24 mouse cellular contexts compared by ENCODE assay signal in genomic region chr6:86079323-86079722, GRCm38 (mm10). TPM values are rescaled to one million over a fixed set of nuclear protein-coding genes. Genes with fewer than 3 reads are reported as not detected.
DNase-seq lines count a peak whose midpoint lies in the region; ATAC-seq and TF ChIP-seq lines count a peak whose summit lies in the region.
"Had no signal": no experiment of that assay in that cellular context is flagged by ENCODE, and none has a peak within 500 bp of the region (broad histone marks: within the 10 kb centered on the region; RNA-seq: fewer than 3 reads in every experiment).

No protein-coding gene starts in this region.

- 0 out of 2 replicates have a peak overlapping the region, but pooled peaks have one; percentile 17 for H3K4me3 ChIP-seq in heart, embryonic 12.5 days
- H3K4me3 ChIP-seq in bone marrow, adult 2 months (replicated peaks; ENCODE audit: control insufficient read depth, low read depth, low read length) = peak overlapping the region; percentile 73
- peak overlapping the region; percentile 76 for H3K4me3 ChIP-seq in liver, embryonic 16.5 days (ENCODE audit: low read depth, low read length)
- H3K4me3 ChIP-seq in midbrain, embryonic 10.5 days = no peak overlapping the region
- no peak overlapping the region for H3K4me3 ChIP-seq in forebrain, embryonic 11.5 days (ENCODE audit: low read depth, low read length)
- H3K4me3 ChIP-seq: forebrain, embryonic 13.5 days; hindbrain, embryonic 15.5 days; megakaryocyte, embryonic 14.5 days; midbrain, embryonic 15.5 days; neural tube, embryonic 12.5 days had no signal

- TF ChIP-seq POLR2A in bone marrow, adult 2 months (IDR thresholded peaks at IDR 0.05; ENCODE audit: borderline replicate concordance, control insufficient read depth, low read depth, low read length) = no peak

- ATAC-seq in heart, embryonic 12.5 days (ENCODE audit: insufficient number of reproducible peaks, low FRiP score) = peak; percentile 65
- peak; percentile 60 for ATAC-seq in liver, embryonic 16.5 days (ENCODE audit: low read depth)
- no peak for ATAC-seq in forebrain, embryonic 11.5 days (replicated peaks; ENCODE audit: low FRiP score)
- ATAC-seq: activated CD4-positive, CD25-positive, alpha-beta regulatory T cell, adult 4 months; forebrain, embryonic 13.5 days had no signal

- no peaks in the 10 kb centered on the region for H3K4me1 ChIP-seq in heart, embryonic 12.5 days (replicated peaks)
- peaks cover 4% of the 10 kb centered on the region; the same call in 1 of the 2 replicates for H3K4me1 ChIP-seq in bone marrow, adult 2 months (ENCODE audit: control insufficient read depth, insufficient read depth, low read length)
- H3K4me1 ChIP-seq in liver, embryonic 16.5 days (ENCODE audit: control insufficient read depth, low read depth, low read length) = peaks cover 53% of the 10 kb centered on the region
- H3K4me1 ChIP-seq in midbrain, embryonic 10.5 days = peaks cover 36% of the 10 kb centered on the region; the same call in 1 of the 2 replicates
- H3K4me1 ChIP-seq in forebrain, embryonic 11.5 days (replicated peaks; ENCODE audit: control insufficient read depth, insufficient read depth, low read length) = no peaks in the 10 kb centered on the region

- no peaks in the 10 kb centered on the region for H3K36me3 ChIP-seq in heart, embryonic 12.5 days
- H3K36me3 ChIP-seq in liver, embryonic 16.5 days (ENCODE audit: control insufficient read depth, insufficient read depth) = peaks cover 20% of the 10 kb centered on the region
- peaks cover 14% of the 10 kb centered on the region; the same call in 1 of the 2 replicates for H3K36me3 ChIP-seq in midbrain, embryonic 10.5 days
- H3K36me3 ChIP-seq in forebrain, embryonic 11.5 days (ENCODE audit: control insufficient read depth, insufficient read depth, low read length) = no peaks in the 10 kb centered on the region
- H3K36me3 ChIP-seq: embryonic facial prominence, embryonic 10.5 days had no signal

- H3K4me2 ChIP-seq in heart, embryonic 12.5 days = peak overlapping the region; percentile 29; the same call in 1 of the 2 replicates
- H3K4me2 ChIP-seq in liver, embryonic 16.5 days (ENCODE audit: low read depth, low read length) = peak overlapping the region; percentile 76
- H3K4me2 ChIP-seq in forebrain, embryonic 11.5 days (ENCODE audit: low read depth, low read length, severe bottlenecking) = no peak overlapping the region
- H3K4me2 ChIP-seq: forebrain, embryonic 13.5 days; hindbrain, embryonic 15.5 days; midbrain, embryonic 15.5 days; neural tube, embryonic 12.5 days had no signal

- no peaks in the 10 kb centered on the region for H3K27me3 ChIP-seq in heart, embryonic 12.5 days (replicated peaks)
- H3K27me3 ChIP-seq in liver, embryonic 16.5 days (ENCODE audit: control insufficient read depth, insufficient read depth, low read depth, low read length) = no peaks in the 10 kb centered on the region
- H3K27me3 ChIP-seq in midbrain, embryonic 10.5 days (ENCODE audit: low read depth, poor library complexity, severe bottlenecking) = no peaks in the 10 kb centered on the region
- H3K27me3 ChIP-seq in forebrain, embryonic 11.5 days (ENCODE audit: control insufficient read depth, insufficient read depth, low read length) = no peaks in the 10 kb centered on the region
- H3K27me3 ChIP-seq: forebrain, embryonic 13.5 days; hindbrain, embryonic 15.5 days; midbrain, embryonic 15.5 days; neural tube, embryonic 12.5 days had no signal

- H3K9ac ChIP-seq in heart, embryonic 12.5 days = no peak overlapping the region
- peak overlapping the region; percentile 89 for H3K9ac ChIP-seq in liver, embryonic 16.5 days (ENCODE audit: low read depth, low read length)
- no peak overlapping the region for H3K9ac ChIP-seq in forebrain, embryonic 11.5 days (ENCODE audit: low read length)
- H3K9ac ChIP-seq: forebrain, embryonic 13.5 days; hindbrain, embryonic 15.5 days; midbrain, embryonic 15.5 days; neural tube, embryonic 12.5 days had no signal

- H3K9me3 ChIP-seq in heart, embryonic 12.5 days (replicated peaks) = no peaks in the 10 kb centered on the region
- H3K9me3 ChIP-seq in liver, embryonic 16.5 days (replicated peaks; ENCODE audit: control insufficient read depth, low read length) = no peaks in the 10 kb centered on the region
- H3K9me3 ChIP-seq in midbrain, embryonic 10.5 days (replicated peaks) = no peaks in the 10 kb centered on the region
- H3K9me3 ChIP-seq in forebrain, embryonic 11.5 days (ENCODE audit: control insufficient read depth, low read length) = no peaks in the 10 kb centered on the region
- H3K9me3 ChIP-seq: embryonic facial prominence, embryonic 10.5 days; forebrain, embryonic 13.5 days; hindbrain, embryonic 15.5 days; megakaryocyte, embryonic 14.5 days; midbrain, embryonic 15.5 days; neural tube, embryonic 12.5 days had no signal

- no peak overlapping the region for H3K27ac ChIP-seq in heart, embryonic 12.5 days (ENCODE audit: poor library complexity, severe bottlenecking)
- H3K27ac ChIP-seq in bone marrow, adult 2 months (ENCODE audit: control insufficient read depth, insufficient read depth, low read depth, low read length, poor library complexity) = no peak overlapping the region
- peak overlapping the region; percentile 95 for H3K27ac ChIP-seq in liver, embryonic 16.5 days (ENCODE audit: low read length)
- no peak overlapping the region; the same call in 1 of the 2 replicates for H3K27ac ChIP-seq in midbrain, embryonic 10.5 days (replicated peaks)
- no peak overlapping the region for H3K27ac ChIP-seq in forebrain, embryonic 11.5 days (ENCODE audit: low read depth, low read length)
- H3K27ac ChIP-seq: forebrain, embryonic 13.5 days; hindbrain, embryonic 15.5 days; kidney, postnatal 0 days; midbrain, embryonic 15.5 days; neural tube, embryonic 12.5 days had no signal

- DNase-seq in heart, adult 8-10 months (ENCODE audit: low spot score) = no peak
- peak; percentile 41 for DNase-seq in liver
- DNase-seq in midbrain, embryonic 10.5 days (ENCODE audit: low spot score) = no peak
- no peak for DNase-seq in forebrain, embryonic 11.5 days (ENCODE audit: low spot score)
- DNase-seq in kidney, postnatal 25 days = no peak
- DNase-seq: adrenal gland, adult 8-10 months; cerebellum, adult 9-11 months; gastrocnemius, postnatal 36 days; kidney, adult 2 months; layer of hippocampus, postnatal 36 days; lung, adult 18-20 months; right cerebral cortex, postnatal 14 days had no signal

- no peak for TF ChIP-seq CTCF in bone marrow, adult 2 months (IDR thresholded peaks at IDR 0.05; ENCODE audit: control insufficient read depth, insufficient read depth, low read length)

RNA-seq across cellular contexts. Expression of gene Add2, which starts 50.8 kb away (rescaled TPM):
- polyA plus RNA-seq in heart, embryonic 12.5 days (2016; fragmentation: Nextera tagmentation; extraction: Ambion mirVana) = 10.8 and 12.3 TPM in 2 replicates
- under 1 TPM; 0.12 to 0.38 (median 0.20) TPM for total RNA-seq in heart, adult 8-10 months (2022)
- 87.6 and 91.8 TPM in 2 replicates for polyA plus RNA-seq in bone marrow, adult 2 months (2011; ENCODE audit: insufficient read depth, insufficient read length, low replicate concordance, missing spikeins)
- polyA plus RNA-seq in liver, embryonic 16.5 days (2015; fragmentation: Nextera tagmentation; extraction: Ambion mirVana) = 87.9 and 93.6 TPM in 2 replicates
- polyA plus RNA-seq in midbrain, embryonic 10.5 days (2016; fragmentation: Nextera tagmentation; extraction: Ambion mirVana) = 43.3 and 81.8 TPM in 2 replicates
- polyA plus RNA-seq in forebrain, embryonic 11.5 days (2014; fragmentation: Nextera tagmentation; extraction: Ambion mirVana) = 61.0 and 68.3 TPM in 2 replicates
- total RNA-seq: gastrocnemius, adult 18-20 months had no signal
- polyA plus RNA-seq: activated CD4-positive, CD25-positive, alpha-beta regulatory T cell, adult 4 months had no signal

Comparison
In these comparisons a context has a peak if more than half of its experiments do, and no peak if none do; other contexts are left out.
1. H3K4me3 ChIP-seq: peak in heart, embryonic 12.5 days (single experiment), bone marrow, adult 2 months (single experiment) and liver, embryonic 16.5 days (single experiment); none in midbrain, embryonic 10.5 days (single experiment) and forebrain, embryonic 11.5 days (single experiment).